Mouse (Mus musculus) limb, embryonic 10.5 days (tissue): Measurements from ENCODE around the gene Dnmt3a. TPM values are rescaled to one million over a fixed set of nuclear protein-coding genes. Genes with fewer than 3 reads are reported as not detected.

Experiments used
- DNase-seq: peaks from one replicate; pipeline ENCODE4 v3.0.0-alpha.2; 2017; ENCODE audit warnings: low spot score
- H3K27ac ChIP-seq: fragments of 300-500 bp; sonication (generic); 2 replicates; pipeline ENCODE4 v1.5.1; 2016; ENCODE audit warnings: mild to moderate bottlenecking
- H3K27me3 ChIP-seq: fragments of 300-500 bp; sonication (generic); 2 replicates; pipeline ENCODE4 v1.6.1; 2016; ENCODE audit warnings: low read depth, mild to moderate bottlenecking; ENCODE audit not compliant: poor library complexity, severe bottlenecking
- H3K36me3 ChIP-seq: fragments of 300-500 bp; sonication (generic); 2 replicates; pipeline ENCODE4 v1.6.1; 2016; ENCODE audit warnings: mild to moderate bottlenecking, moderate library complexity
- H3K4me1 ChIP-seq: fragments of 300-500 bp; sonication (generic); 2 replicates; pipeline ENCODE4 v1.6.1; 2016
- H3K4me3 ChIP-seq: fragments of 300-500 bp; sonication (generic); 2 replicates; pipeline ENCODE4 v1.5.1; 2016; ENCODE audit warnings: mild to moderate bottlenecking, moderate library complexity
- H3K9me3 ChIP-seq: fragments of 300-500 bp; sonication (generic); replicated peaks from 2 replicates; pipeline ENCODE4 v1.6.1; 2016; ENCODE audit warnings: mild to moderate bottlenecking
- WGBS: fragments of 180-500 bp; shearing (Covaris S2); methylation state at CpG from one replicate; pipeline ENCODE4 v1.1.7; 2016; 5-methylcytosine and 5-hydroxymethylcytosine counted together
- polyA plus RNA-seq: library from polyadenylated mRNA; unstranded; fragments of >200 nt; fragmentation: Nextera tagmentation; extraction: Ambion mirVana; gene quantifications from 2 replicates; pipeline ENCODE4 v1.2.1, GENCODE M21; 2016

Gene Dnmt3a
- polyA plus RNA-seq, 1 experiment from 2014 or later = 298 TPM

DNA sequence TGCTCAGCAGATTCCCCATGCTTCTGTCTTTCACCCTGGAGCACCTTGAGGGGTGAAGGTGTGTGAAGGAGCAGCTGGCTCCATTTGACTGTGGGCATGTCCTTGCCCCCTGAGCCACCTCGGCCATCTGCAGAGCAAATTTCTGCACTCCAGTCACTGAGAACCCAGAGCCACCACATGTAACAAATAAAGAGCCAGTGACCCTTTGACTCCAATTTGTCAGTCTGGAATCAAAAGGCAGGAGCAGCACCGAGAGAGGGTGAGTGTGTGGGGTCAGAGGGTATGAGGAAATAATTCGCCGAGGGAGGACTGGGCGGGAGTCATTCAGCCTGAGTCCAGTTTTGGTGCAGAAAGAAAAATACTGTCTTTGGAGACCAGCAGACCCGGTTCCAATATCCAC is 44.9 kb downstream of the Dnmt3a start:
- Histone ChIP-seq H3K36me3 (peaks cover 18% of the 10 kb centered on the region), H3K9me3 (no peaks in the 10 kb centered on the region), H3K4me3 (no peak overlapping the region), H3K27ac (peak overlapping the region; percentile 86; the same call in 1 of the 2 replicates), H3K27me3 (peaks cover 20% of the 10 kb centered on the region), H3K4me1 (peaks cover 38% of the 10 kb centered on the region)
- DNase-seq = peak; percentile 74
- WGBS = 14% methylated on average over 6 of the region's 6 CpGs

DNA sequence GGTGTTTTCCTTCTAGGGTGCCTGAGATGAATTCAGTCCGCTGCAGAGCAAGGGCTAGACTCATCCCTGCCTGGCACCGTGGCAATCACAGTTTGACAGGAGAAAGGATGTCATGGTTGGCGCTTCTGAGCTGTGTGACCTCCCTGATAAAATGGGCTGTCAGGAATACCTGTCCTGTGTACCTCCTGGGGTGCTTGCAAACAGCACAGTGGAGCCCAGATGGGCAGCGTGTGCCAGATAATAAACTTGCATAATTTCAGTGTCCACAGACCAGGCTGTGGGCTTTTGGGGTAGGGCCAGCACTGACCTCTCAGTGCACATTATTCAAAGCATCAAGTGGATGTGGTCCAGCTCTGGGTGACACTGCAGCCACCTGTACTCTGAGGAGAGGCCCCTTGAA is 45.4 kb downstream of the Dnmt3a start:
- Histone ChIP-seq H3K4me3 (no peak overlapping the region), H3K36me3 (peaks cover 15% of the 10 kb centered on the region), H3K9me3 (no peaks in the 10 kb centered on the region), H3K27ac (peak overlapping the region; percentile 86; the same call in 1 of the 2 replicates), H3K4me1 (peaks cover 43% of the 10 kb centered on the region), H3K27me3 (peaks cover 16% of the 10 kb centered on the region; the same call in 1 of the 2 replicates)
- DNase-seq = no peak
- 56% methylated on average over 4 of the region's 4 CpGs for WGBS

DNA sequence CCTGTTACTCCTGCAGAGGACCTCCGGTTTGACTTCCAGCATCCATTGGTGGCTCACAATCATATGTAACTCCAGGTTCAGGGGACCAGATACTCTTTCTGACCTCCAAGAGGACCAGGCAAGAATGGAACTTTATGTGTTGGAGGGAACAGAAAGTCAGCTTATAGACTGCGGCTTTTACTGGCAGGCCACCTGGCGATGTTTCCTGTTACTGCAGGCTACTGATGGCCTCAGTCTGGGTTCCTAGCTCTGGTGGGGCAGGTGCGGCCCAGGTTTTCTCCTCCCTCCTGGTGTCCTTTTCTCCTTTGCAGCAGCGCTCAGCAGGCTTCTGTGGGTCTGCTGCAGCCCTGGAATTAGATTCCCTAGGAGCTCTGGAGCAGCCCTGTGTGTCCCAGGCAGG is 46.7 kb downstream of the Dnmt3a start:
- 41% methylated on average over 5 of the region's 5 CpGs for WGBS
- peak; percentile 48 for DNase-seq
- H3K27me3 ChIP-seq = peaks cover 13% of the 10 kb centered on the region; the same call in 1 of the 2 replicates
- no peak overlapping the region for H3K4me3 ChIP-seq
- peaks cover 48% of the 10 kb centered on the region for H3K4me1 ChIP-seq
- H3K27ac ChIP-seq = no peak overlapping the region
- H3K36me3 ChIP-seq = peaks cover 15% of the 10 kb centered on the region
- no peaks in the 10 kb centered on the region for H3K9me3 ChIP-seq

DNA sequence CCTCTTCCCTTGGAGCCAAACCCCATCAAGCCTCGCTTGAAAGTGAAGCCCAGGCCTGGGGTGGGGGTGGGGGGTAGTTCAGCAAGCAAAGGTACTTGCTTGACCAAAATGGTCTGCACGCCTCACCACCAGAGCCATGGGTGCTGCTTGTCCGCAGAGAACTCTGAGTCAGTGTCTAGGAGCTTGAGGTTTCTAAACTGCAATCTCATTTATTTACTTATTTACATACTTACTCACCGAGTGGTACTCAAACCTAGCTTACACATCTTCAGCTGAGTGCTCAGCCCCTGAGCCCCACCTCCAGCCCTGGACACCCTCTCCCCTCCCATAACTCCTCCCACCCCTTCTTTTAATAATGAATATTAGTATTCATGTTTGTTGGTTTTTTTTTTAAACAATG is 48.6 kb downstream of the Dnmt3a start:
- H3K27me3 ChIP-seq = peaks cover 13% of the 10 kb centered on the region; the same call in 1 of the 2 replicates
- no peaks in the 10 kb centered on the region for H3K9me3 ChIP-seq
- no peak overlapping the region for H3K4me3 ChIP-seq
- peaks cover 13% of the 10 kb centered on the region for H3K36me3 ChIP-seq
- peaks cover 57% of the 10 kb centered on the region for H3K4me1 ChIP-seq
- 74% methylated on average over 4 of the region's 4 CpGs for WGBS
- no peak for DNase-seq
- H3K27ac ChIP-seq = no peak overlapping the region

DNA sequence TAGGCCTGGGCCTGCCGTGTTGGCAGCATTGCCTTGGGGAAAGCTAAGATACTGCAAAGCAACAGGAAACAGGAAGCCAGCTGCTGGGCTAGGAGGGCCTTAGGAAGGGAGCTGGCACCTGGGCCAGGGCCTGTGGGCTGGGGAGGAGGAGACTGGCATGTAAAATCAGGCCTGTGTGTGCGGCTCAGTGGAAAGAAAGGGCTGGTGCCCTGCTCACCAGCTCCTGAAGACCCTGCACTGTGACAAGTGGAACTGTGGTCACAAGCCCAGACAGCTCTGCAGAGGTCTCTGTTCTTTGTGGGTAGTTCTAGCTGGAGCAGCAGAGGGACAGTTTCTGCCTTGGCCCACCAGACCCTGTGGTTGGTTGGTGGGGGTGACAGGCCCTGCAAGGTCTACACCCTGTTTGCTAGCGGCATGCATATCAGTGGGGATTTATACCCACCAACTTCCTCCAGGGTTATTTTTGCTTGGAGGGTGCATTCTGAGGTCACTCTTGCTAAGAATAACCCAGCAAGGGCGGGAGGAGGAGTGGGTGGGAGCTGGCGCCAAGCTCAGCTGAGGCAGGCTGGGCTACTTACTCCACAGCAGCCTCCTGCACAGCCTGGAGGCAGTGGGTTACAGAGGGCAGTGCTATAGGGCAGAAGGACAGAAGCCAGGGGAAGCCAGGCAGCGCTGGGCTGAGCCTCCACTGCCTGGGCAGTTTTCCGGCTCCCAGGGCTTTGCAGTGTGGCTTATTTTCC is 50.1 kb downstream of the Dnmt3a start:
- DNase-seq = no peak
- WGBS = 58% methylated on average over 7 of the region's 7 CpGs
- Histone ChIP-seq H3K4me3 (no peak overlapping the region), H3K27ac (peak overlapping the region; percentile 56), H3K36me3 (peaks cover 20% of the 10 kb centered on the region), H3K27me3 (peaks cover 13% of the 10 kb centered on the region; the same call in 1 of the 2 replicates), H3K4me1 (peaks cover 49% of the 10 kb centered on the region), H3K9me3 (no peaks in the 10 kb centered on the region)

DNA sequence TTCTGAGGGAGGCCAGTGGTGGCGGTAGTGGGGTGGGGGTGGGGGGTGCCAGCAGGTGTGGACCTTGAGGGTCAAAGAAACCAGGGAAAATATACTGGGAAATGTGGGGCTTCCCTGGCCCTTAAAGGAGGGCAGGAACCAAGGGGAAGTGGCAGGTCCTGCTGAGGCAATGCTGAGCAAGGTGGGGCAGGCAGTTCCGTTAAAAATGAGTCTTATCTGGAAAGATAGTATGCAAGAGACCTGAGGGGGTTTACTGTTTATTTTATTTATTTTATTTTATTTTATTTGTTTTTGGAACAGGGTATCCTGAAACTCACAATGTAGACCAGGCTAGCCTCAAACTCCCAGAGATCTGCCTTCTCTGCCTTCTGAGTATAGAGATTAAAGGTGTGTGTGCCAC is 50.9 kb downstream of the Dnmt3a start:
- peaks cover 43% of the 10 kb centered on the region for H3K4me1 ChIP-seq
- 92% methylated on average over 2 of the region's 2 CpGs for WGBS
- no peak overlapping the region for H3K27ac ChIP-seq

DNA sequence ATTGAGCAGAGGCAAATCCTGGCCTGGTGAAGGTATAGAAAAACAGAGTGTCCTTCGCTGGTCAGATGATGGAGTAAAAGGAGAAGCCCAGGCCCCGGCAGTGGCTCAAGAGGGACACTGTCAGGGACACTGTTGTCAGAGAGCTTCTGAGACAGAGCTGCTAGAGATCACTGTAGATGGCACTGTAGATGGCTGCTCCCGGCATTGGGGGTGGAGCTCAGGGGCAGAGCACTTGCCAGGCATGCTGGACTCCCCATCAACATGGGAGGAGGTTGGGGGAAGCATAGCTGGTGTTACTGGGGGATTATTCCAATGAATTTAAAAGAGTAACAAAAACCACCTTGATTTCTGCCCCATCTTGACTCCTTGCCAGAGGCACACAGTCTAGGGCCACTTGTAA is 51.4 kb downstream of the Dnmt3a start:
- peaks cover 43% of the 10 kb centered on the region for H3K4me1 ChIP-seq
- H3K36me3 ChIP-seq = peaks cover 23% of the 10 kb centered on the region
- no peak overlapping the region for H3K4me3 ChIP-seq
- peaks cover 13% of the 10 kb centered on the region; the same call in 1 of the 2 replicates for H3K27me3 ChIP-seq
- no peaks in the 10 kb centered on the region for H3K9me3 ChIP-seq
- H3K27ac ChIP-seq = no peak overlapping the region
- 78% methylated on average over 3 of the region's 3 CpGs for WGBS
- DNase-seq = no peak

More for the DNA sequence above, 50.9 kb downstream of the Dnmt3a start:
- H3K9me3 ChIP-seq = no peaks in the 10 kb centered on the region
- peaks cover 13% of the 10 kb centered on the region; the same call in 1 of the 2 replicates for H3K27me3 ChIP-seq
- H3K36me3 ChIP-seq = peaks cover 18% of the 10 kb centered on the region
- no peak for DNase-seq
- no peak overlapping the region for H3K4me3 ChIP-seq

DNA sequence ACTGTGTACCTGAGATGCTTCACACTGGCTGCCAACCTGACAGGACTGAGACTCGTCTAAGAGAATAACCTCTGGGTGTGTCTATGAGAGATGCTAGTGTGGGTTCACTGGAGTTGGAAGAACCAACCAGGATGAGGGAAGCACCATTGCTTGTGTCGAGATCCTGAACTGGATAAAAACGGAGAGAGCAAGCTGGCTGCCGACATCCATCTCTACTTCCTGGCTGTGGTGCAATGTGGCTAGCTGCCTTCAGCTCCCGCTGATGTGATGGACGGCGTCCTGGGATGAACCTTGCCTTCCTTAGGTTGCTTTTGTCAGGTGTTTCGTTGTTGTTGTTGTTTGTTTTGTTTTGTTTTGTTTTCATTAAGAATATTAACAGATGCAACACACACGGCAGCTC is 52.0 kb downstream of the Dnmt3a start:
- DNase-seq = no peak
- H3K27ac ChIP-seq = no peak overlapping the region
- no peaks in the 10 kb centered on the region for H3K9me3 ChIP-seq
- H3K27me3 ChIP-seq = peaks cover 10% of the 10 kb centered on the region; the same call in 1 of the 2 replicates
- 83% methylated on average over 9 of the region's 9 CpGs for WGBS
- peaks cover 39% of the 10 kb centered on the region for H3K4me1 ChIP-seq
- no peak overlapping the region for H3K4me3 ChIP-seq
- peaks cover 20% of the 10 kb centered on the region for H3K36me3 ChIP-seq

DNA sequence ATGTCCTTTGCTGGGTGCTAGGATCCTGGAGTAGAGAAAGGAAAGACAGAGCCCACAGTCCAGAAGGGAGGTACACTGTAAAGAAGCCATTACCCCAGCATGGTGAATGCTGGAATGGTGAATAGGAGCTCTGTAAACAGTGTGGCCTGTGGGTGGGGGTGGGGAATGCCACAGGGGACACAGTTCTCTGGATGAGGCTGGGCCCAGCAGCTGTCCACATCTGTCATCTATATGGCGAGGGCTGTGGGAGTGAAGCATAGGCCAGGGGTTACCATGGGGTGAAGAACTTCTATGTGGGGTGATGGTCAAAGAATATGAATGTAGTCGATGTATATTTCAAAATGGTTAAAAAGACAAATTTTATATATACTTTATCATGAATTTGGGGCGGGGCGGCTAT is 52.9 kb downstream of the Dnmt3a start:
- peaks cover 17% of the 10 kb centered on the region for H3K36me3 ChIP-seq
- DNase-seq = no peak
- no peak overlapping the region for H3K27ac ChIP-seq
- 0 out of 2 replicates have a peak, but pooled peaks cover 1% of the 10 kb centered on the region for H3K27me3 ChIP-seq
- 90% methylated on average over 4 of the region's 4 CpGs for WGBS
- H3K4me1 ChIP-seq = peaks cover 39% of the 10 kb centered on the region
- H3K9me3 ChIP-seq = no peaks in the 10 kb centered on the region
- H3K4me3 ChIP-seq = no peak overlapping the region

DNA sequence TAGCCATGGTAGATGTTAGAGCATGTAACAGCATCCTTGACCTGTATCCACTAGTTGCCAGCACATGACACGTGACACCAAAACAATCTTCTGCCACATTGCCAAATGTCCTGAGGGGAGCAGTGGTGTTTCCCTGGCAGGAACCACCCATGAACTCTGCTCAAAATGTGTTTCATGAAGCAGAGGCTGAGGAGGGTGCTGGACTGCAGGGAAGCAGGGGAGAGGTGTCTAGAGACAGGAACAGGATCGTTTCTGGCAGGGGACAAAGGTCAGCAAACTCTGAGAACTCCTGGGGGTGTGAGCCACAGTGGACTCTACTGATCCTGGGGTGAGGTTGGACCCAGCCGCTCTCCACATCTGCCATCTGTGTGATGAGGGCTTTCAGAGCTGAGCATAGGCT is 53.7 kb downstream of the Dnmt3a start:
- no peaks in the 10 kb centered on the region for H3K9me3 ChIP-seq
- no peak for DNase-seq
- H3K27ac ChIP-seq = no peak overlapping the region
- H3K4me1 ChIP-seq = peaks cover 35% of the 10 kb centered on the region
- no peaks in the 10 kb centered on the region for H3K27me3 ChIP-seq
- 46% methylated on average over 3 of the region's 3 CpGs for WGBS
- H3K36me3 ChIP-seq = peaks cover 17% of the 10 kb centered on the region
- H3K4me3 ChIP-seq = no peak overlapping the region

DNA sequence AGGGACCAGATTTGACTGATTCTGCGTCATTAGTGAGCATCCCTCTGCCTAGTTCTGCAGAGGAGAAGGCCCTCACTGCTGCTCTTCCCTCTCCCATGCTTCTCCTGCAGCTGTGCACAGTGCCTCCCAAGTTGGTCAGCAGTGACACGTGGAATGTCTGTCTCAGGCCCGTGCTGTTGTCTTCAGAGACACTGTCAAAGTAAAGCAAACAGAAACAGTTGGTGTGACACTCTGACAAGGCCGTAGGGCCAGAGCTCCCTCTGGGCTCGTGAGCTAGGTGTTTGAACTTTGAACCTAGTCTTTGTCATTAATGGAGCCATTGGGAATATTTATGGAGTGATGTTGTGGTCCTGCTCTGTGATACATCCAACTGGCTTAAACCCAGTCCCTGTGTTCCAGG is 54.2 kb downstream of the Dnmt3a start:
- H3K4me3 ChIP-seq = no peak overlapping the region
- no peak for DNase-seq
- H3K4me1 ChIP-seq = peaks cover 35% of the 10 kb centered on the region
- no peaks in the 10 kb centered on the region for H3K27me3 ChIP-seq
- H3K36me3 ChIP-seq = peaks cover 18% of the 10 kb centered on the region
- no peak overlapping the region for H3K27ac ChIP-seq
- H3K9me3 ChIP-seq = no peaks in the 10 kb centered on the region
- WGBS = 30% methylated on average over 5 of the region's 5 CpGs

DNA sequence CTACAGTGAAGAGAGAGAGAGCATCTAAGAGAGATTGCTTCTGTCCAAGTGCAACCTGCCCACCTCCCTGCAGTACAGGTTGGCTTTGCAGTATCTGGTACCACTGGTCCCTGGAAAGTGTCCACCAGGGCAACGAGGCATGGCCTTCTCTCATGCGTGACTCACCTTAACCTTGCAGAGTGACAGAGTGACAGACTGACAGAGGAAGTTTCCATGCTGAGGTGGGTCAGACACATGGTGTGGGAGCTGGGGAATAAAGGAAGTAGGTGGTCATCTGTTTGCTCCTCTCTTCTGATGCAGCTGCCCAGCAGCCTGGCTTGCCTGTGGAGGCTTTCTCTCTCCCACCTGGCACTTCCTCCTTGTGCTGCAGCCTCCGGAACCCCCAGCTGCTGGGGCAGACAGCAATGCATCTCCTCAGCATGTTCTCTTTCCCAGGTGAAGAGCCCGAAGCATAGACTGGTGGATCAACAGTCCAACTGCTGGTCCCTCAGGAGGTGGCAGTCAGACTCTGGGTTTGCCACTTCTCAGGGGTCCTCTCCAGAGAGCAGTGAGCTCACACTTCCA is 55.9 kb downstream of the Dnmt3a start:
- Histone ChIP-seq H3K36me3 (peaks cover 32% of the 10 kb centered on the region), H3K4me3 (no peak overlapping the region), H3K27me3 (no peaks in the 10 kb centered on the region), H3K9me3 (no peaks in the 10 kb centered on the region), H3K4me1 (peaks cover 20% of the 10 kb centered on the region), H3K27ac (no peak overlapping the region)
- no peak for DNase-seq
- 76% methylated on average over 4 of the region's 4 CpGs for WGBS

DNA sequence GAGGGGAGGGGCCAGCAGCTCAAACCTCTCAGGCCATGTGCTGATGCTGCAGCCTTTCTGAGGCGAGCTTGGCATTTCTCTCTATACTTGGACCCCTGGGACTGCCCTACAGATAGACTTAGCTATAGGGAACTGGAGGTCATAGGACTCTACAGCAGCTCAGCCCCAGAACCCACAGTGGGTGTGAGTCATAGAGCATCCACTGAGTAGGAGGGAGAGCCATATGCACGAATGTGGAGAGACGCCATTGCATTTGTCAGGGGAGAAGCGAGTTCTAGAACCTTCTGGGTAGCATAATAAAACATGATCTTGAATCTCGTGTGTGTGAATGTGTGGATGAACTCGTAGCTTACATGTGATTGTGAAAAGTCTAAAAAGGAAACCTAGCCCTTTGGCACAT is 56.4 kb downstream of the Dnmt3a start:
- no peaks in the 10 kb centered on the region for H3K9me3 ChIP-seq
- no peak for DNase-seq
- peaks cover 20% of the 10 kb centered on the region for H3K4me1 ChIP-seq
- H3K27ac ChIP-seq = no peak overlapping the region
- no peak overlapping the region for H3K4me3 ChIP-seq
- H3K27me3 ChIP-seq = no peaks in the 10 kb centered on the region
- H3K36me3 ChIP-seq = peaks cover 33% of the 10 kb centered on the region
- WGBS = 90% methylated on average over 6 of the region's 6 CpGs
